In the genomic region with DNA sequence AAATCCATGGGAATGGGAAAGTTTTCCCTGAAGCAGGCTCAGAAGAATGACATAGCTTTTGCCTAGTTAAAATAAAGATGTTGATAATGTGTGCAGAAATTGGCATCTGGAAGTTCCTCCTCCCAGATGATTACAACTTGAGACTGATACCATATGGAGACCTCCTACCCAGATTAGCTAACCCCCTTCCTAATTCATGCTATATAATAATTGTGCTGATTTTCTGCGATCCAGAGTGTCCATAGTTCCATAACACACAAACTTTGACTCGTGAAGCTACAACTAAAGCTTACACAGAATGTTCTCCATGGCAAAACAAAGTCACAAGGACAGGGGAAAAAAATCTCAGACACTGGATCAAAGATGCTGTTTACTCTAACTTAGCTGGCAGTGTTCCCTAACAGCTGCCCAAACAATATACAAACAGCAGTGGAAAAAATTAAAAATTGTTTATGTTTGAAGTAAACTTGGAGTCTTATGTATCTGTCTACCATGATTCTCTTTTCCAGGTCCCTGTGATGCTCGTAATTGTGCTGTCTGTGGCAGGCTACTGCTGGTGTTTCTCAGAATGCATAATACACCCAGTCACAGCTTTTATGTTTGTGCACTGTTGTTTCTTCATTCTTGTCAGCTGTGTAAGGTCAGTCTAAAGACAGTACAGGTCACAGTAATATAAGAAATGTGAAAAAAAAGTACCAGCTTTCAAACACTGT, we compare ENCODE assay signal across 22 mouse cellular contexts.
"Had no signal": no experiment of that assay in that cellular context is flagged by ENCODE, and none has a peak within 500 bp of the region (broad histone marks: within the 10 kb centered on the region; RNA-seq: fewer than 3 reads in every experiment).

No protein-coding gene starts in this region.

- DNase-seq: kidney, adult 18-20 months; kidney, adult 9 months; kidney, postnatal 14 days; kidney, postnatal 4 days; left cerebral cortex, postnatal 4 days; liver, postnatal 0 days; retina, postnatal 1 day; right cerebral cortex, postnatal 25 days; spleen, adult 18-20 months; thymus, adult 2 months; thymus, postnatal 14 days; thymus, postnatal 4 days had no signal

- ATAC-seq: hindbrain, postnatal 0 days; inflammation-experienced regulatory T-cells, adult 6 months; liver, postnatal 0 days; midbrain, embryonic 15.5 days had no signal

- H3K27me3 ChIP-seq: limb, embryonic 12.5 days; limb, embryonic 15.5 days; midbrain, embryonic 12.5 days; midbrain, embryonic 15.5 days; neural tube, embryonic 12.5 days had no signal

- H3K36me3 ChIP-seq: limb, embryonic 12.5 days; limb, embryonic 15.5 days; midbrain, embryonic 12.5 days; midbrain, embryonic 15.5 days; neural tube, embryonic 12.5 days had no signal

- H3K4me3 ChIP-seq: limb, embryonic 12.5 days; limb, embryonic 15.5 days; midbrain, embryonic 12.5 days; midbrain, embryonic 15.5 days; neural tube, embryonic 12.5 days had no signal

- H3K4me1 ChIP-seq: limb, embryonic 12.5 days; limb, embryonic 15.5 days; midbrain, embryonic 12.5 days; midbrain, embryonic 15.5 days; neural tube, embryonic 12.5 days had no signal

- H3K27ac ChIP-seq: hindbrain, embryonic 14.5 days; hindbrain, postnatal 0 days; limb, embryonic 12.5 days; limb, embryonic 15.5 days; liver, embryonic 14.5 days; midbrain, embryonic 12.5 days; midbrain, embryonic 15.5 days; neural tube, embryonic 12.5 days had no signal

- H3K9ac ChIP-seq: hindbrain, embryonic 14.5 days; limb, embryonic 12.5 days; limb, embryonic 15.5 days; liver, embryonic 14.5 days; liver, postnatal 0 days; midbrain, embryonic 12.5 days; midbrain, embryonic 15.5 days; neural tube, embryonic 12.5 days had no signal

- H3K4me2 ChIP-seq: hindbrain, embryonic 14.5 days; limb, embryonic 12.5 days; limb, embryonic 15.5 days; liver, embryonic 11.5 days; midbrain, embryonic 12.5 days; midbrain, embryonic 15.5 days; neural tube, embryonic 12.5 days had no signal

- H3K9me3 ChIP-seq: limb, embryonic 15.5 days; midbrain, embryonic 12.5 days; midbrain, embryonic 15.5 days; neural tube, embryonic 12.5 days had no signal
